In genomic region chr8:13240055-13240454, GRCm38 (mm10) we compare ENCODE assay signal across 17 mouse cellular contexts. TPM values are rescaled to one million over a fixed set of nuclear protein-coding genes. Genes with fewer than 3 reads are reported as not detected.
"Had no signal": no experiment of that assay in that cellular context is flagged by ENCODE, and none has a peak within 500 bp of the region (broad histone marks: within the 10 kb centered on the region; RNA-seq: fewer than 3 reads in every experiment).

No protein-coding gene starts in this region.

- H3K4me1 ChIP-seq: lung, embryonic 15.5 days; midbrain, embryonic 13.5 days; midbrain, embryonic 15.5 days; neural tube, embryonic 12.5 days; stomach, embryonic 15.5 days had no signal

- H3K4me3 ChIP-seq: lung, embryonic 15.5 days; midbrain, embryonic 13.5 days; midbrain, embryonic 15.5 days; neural tube, embryonic 12.5 days; stomach, embryonic 15.5 days had no signal

- H3K9me3 ChIP-seq: lung, embryonic 15.5 days; midbrain, embryonic 13.5 days; midbrain, embryonic 15.5 days; neural tube, embryonic 12.5 days; stomach, embryonic 15.5 days had no signal

- DNase-seq: liver, postnatal 0 days; right cerebral cortex, postnatal 14 days; thymus, adult 2 months; thymus, postnatal 25 days; thymus, postnatal 4 days had no signal

- H3K36me3 ChIP-seq: lung, embryonic 15.5 days; midbrain, embryonic 13.5 days; midbrain, embryonic 15.5 days; neural tube, embryonic 12.5 days; stomach, embryonic 15.5 days had no signal

- ATAC-seq: liver, postnatal 0 days; midbrain, embryonic 13.5 days; midbrain, embryonic 15.5 days had no signal

- H3K27me3 ChIP-seq: midbrain, embryonic 13.5 days; midbrain, embryonic 15.5 days; neural tube, embryonic 12.5 days; stomach, embryonic 15.5 days had no signal

- H3K27ac ChIP-seq: lung, embryonic 15.5 days; macrophage; midbrain, embryonic 13.5 days; midbrain, embryonic 15.5 days; neural tube, embryonic 12.5 days; stomach, embryonic 15.5 days; stomach, postnatal 0 days had no signal

- H3K9ac ChIP-seq: liver, postnatal 0 days; lung, embryonic 15.5 days; midbrain, embryonic 13.5 days; midbrain, embryonic 15.5 days; neural tube, embryonic 12.5 days; stomach, embryonic 15.5 days had no signal

- H3K4me2 ChIP-seq: lung, embryonic 15.5 days; midbrain, embryonic 11.5 days; midbrain, embryonic 13.5 days; midbrain, embryonic 15.5 days; neural tube, embryonic 12.5 days; stomach, embryonic 15.5 days had no signal

RNA-seq across cellular contexts. Expression of gene Adprhl1, which starts 13.9 kb away (rescaled TPM):
- total RNA-seq: megakaryocyte progenitor cell, adult 5-6 weeks; monocyte, adult 5-6 weeks; neutrophil, adult 5-6 weeks had no signal
- polyA plus RNA-seq: liver, postnatal 0 days; midbrain, embryonic 11.5 days; midbrain, embryonic 15.5 days; testis, adult 2 months had no signal
